Mouse (Mus musculus) cerebellum, postnatal 36 days (tissue): ENCODE data around the gene Ppp1r14b.

Source experiments
- DNase-seq, 2 experiments: peaks; one replicate each; pipeline ENCODE4 v3.0.0; 2021 to 2022; ENCODE audit warnings: mixed read lengths in 2 of 2

Ppp1r14b gene

DNA sequence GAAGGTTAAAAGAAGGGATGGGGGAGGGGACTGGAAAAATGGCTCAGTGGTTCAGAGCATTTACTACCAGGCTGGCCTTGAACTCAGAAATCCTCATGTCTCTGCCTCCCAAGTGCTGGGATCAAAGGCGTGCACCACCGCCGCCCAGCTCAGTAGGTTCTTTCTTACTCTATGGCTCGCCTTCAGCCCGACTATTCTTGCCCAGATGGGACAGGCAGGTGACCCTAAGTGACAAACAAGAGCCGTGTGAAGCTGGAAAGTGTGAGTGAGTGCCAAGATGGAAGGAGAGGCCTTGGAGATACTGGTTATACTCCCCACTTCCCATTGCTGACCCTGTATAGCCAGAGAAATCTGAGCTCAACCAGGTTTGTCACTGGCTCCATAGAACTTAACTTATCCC, 31.1 kb upstream of the Ppp1r14b start:
- DNase-seq, result no peak

DNA sequence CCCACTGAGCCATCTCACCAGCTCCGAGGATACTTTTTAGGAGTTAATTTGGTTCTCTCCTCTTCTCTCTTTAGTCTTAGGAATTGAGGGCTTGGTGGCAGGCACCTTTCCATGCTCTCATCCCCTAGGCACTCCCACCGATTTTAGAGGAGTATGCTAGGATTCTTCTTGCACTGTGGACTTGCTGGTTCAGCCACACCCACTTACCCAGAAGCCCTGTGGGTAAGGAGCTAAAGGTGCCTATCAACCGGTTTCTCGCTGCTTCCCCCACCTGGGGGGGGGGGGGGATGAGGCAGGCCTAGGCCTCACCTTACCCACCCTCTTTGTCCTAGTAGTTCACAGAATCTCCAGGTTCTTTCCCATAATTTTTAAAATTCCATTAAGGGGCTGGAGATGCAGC, 27.0 kb upstream of the Ppp1r14b start:
- DNase-seq, result no peak

DNA sequence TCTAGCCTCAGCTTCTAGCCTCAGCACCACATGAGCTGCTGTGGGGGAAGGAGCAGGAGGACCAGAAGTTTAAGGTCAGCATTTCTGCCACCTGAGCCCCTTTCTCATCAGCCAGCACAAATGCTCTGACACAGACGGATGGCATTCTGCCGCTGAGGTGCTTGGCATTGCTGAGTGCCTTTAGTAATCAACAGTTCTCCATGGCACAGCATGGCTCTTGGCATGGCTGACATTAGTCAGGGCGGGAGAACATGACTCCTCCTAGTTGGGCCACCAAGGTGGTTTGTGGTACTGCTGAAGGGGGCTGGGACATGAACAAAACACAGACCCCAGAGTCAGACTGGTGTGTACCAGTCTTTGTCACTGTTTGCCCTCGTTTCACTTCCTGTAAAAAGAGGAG, 26.6 kb upstream of the Ppp1r14b start:
- peak; percentile 80 to 84 for DNase-seq

DNA sequence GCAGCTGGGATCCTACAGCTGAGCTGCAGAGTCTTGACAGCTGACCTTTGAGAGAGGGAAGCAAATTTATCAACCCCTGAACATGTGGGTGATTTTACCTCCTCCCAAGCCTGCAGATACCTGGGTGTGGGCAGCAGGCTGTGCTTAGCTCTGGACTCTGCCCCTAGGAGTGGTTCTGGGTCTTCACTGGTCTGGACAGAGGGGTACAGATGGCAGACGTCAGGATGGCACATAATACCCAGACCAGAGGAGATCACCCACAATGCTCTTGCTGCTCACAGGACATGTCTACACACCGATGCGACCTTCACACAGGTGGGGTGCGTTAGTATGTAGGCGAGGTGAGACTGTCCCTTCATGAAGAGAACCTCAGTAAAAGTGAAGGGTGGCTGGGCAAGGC, 25.2 kb upstream of the Ppp1r14b start:
- no peak for DNase-seq

DNA sequence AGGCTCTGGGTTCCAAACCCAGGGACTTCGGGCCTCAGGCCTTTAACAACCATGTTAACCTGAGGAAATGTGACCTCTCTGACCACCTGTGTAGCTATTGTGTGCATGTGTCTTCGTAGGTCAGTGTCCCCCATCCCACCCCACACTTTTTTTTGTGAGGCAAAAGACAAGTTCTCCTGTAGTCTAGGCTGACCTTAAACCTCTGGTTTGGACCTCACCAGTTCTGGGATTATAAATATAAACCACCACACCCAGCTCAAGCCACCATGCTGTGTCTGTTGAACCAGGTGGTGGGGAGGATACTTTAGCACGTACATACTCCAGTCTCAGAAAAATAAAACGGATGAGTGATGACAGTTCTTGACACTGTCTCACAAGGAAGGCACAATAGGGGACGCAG, 24.8 kb upstream of the Ppp1r14b start:
- DNase-seq, result no peak

DNA sequence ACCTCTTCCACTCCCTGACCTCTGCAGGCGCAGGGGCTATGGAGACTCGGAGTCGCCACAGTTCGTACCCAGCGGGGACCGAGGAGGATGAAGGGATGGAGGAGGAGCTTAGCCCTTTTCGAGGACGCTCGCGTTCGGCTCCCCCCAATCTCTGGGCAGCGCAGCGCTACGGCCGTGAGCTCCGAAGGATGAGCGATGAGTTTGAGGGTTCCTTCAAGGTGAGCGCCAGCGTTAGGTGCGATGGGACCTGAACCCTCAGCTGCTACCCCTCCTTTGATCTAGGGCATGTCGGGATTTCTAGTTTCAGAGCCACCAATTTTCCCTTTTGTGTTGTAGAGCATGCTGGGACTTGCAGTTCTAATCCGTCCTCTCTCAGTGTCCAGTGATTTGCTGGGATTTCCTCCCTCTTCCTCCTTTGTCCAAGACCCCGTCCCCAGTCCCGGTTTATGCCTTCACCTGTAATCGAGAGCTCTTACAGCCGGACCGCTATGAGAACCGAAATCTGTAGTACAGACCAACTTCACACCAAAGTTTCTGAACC, 24.1 kb upstream of the Ppp1r14b start:
- DNase-seq, result peak; percentile 56 to 69

DNA sequence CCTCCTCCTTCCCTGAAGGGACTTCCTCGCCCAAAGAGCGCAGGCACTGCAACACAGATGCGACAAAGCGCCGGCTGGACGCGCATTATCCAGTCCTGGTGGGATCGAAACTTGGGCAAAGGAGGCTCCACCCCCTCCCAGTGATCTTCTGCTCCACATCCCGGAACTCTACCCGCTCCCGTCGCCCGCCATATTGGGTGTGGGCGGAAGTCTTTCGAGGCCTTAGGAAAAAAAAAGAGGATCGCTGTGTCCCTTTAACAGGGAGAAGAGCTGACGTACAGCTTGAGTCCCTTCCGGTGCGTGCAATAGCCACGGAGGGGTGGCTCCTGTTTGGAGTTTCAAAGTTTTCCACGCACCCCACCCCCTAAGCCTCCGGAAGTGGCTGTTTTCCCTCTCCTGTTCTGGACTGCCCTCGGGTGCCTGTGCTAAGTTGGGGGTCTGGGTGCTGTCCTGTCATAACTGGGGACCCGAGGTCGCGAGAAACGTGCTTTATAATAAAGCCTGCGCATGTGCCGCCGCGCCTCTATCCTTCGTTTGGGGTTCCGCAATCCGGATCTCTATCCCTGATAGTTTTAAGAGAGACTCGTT, 23.3 kb upstream of the Ppp1r14b start:
- DNase-seq, result peak; percentile 92 to 93

DNA sequence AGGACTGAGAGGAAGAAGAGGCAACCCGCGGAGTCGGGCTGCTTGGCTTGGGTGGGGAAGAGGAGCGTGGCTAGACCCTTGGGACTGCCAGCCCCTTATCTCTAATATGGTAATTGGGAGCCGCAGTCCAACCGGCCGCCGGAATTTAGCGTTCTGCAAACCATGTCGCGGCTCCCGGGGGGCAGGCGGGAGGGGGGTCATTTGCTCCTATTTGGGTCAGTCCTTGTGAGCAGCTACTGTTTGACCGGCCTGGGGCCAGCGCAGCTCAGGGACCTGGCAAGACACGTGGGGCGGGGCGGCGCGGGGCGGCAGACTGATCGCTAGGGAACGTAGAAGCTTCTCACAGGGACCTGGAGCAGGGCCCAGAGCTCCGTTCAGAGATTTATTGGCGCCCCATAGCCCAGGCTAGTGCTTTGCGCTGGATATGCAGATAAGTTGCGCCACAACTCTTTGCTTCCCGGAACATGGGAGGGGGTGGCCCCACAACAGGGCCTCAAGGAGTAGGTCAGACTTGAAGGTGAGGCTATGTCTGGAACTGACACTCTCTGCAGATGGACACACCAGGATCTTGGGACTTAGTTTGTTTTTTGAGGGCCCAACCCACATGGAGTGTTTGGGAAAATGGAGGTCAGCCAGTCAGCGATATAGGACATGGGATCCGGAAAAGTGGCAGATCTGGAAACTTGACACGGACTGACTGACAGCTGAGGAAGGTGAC, 22.6 kb upstream of the Ppp1r14b start:
- peak; percentile 69 to 79 for DNase-seq

DNA sequence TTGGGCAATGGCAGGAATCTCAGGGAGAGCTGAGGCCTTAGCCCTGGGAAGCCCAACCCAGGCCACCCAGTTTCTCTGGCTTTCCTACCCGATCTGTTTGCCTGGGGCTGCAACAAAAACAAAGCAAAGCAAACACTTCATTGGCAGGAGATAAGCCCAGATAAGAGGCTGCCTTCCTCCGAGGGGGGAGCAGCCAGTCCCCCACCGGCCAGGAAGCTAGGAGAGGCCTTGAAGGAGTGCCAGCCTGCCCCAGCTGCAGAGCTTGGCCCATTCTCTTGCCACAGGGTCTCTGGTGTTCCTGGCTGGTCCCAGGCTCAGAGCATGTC, 22.1 kb upstream of the Ppp1r14b start:
- DNase-seq, result peak in 1 of 2 experiments; percentile 22

DNA sequence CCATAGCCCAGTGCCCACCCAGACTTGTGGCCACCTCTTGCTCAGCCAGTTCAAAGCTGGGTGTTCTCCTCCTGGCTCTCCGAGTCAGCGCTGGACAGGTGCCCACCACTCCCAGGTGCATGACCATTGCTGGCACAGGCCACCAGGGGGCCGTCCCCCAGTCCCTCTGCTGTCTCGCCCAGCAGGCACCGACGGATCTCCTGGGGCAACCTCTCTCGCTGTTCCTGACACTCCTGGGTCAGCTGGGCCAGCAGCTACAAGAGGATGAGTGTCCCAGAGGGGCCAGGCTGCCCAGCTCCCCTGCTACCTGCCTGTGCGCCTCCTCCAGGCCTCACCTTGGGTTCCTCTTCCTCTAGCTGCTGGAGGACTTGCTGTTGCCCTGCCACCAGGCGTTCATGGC, 20.7 kb upstream of the Ppp1r14b start:
- peak in 1 of 2 experiments; percentile 47 for DNase-seq

DNA sequence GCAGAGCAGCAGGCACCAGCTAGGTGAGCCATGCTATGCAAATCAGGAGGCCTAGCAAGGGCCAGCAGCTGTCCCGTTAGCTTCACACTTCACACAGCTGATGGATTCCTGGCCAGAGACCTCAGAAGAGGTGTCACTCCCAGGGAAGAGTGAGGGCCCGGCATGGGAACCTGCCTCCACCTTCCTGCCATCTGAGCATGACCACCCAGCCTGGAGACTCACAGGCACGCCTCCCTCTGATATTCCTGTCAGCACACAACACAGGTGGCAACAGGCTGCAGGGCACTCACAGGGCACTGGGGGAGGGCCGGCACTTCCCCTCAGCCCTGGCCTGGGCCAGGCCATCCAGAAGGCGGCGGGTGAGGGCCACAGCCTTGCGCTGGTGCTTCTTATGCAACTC, 19.3 kb upstream of the Ppp1r14b start:
- no peak for DNase-seq

DNA sequence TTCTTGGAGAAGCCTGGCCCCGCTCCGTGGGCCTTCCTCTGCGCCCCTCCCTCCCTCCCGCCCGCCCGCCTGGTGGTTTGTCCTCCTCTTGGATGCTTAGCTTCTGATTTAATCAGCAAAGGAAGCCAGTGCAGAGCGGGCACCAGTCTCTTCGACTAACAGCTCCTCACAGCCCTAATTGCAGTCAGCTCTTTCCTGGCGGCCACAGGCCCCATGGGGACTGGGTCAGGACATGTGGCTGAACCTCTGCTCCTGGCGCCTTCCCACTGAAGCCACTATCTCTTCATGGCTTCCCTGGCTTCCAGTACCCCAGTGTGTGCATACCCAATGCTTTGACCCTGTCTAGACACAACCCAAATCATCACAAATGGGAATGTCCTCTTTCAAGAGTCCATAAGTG, 18.3 kb upstream of the Ppp1r14b start:
- DNase-seq, result no peak

DNA sequence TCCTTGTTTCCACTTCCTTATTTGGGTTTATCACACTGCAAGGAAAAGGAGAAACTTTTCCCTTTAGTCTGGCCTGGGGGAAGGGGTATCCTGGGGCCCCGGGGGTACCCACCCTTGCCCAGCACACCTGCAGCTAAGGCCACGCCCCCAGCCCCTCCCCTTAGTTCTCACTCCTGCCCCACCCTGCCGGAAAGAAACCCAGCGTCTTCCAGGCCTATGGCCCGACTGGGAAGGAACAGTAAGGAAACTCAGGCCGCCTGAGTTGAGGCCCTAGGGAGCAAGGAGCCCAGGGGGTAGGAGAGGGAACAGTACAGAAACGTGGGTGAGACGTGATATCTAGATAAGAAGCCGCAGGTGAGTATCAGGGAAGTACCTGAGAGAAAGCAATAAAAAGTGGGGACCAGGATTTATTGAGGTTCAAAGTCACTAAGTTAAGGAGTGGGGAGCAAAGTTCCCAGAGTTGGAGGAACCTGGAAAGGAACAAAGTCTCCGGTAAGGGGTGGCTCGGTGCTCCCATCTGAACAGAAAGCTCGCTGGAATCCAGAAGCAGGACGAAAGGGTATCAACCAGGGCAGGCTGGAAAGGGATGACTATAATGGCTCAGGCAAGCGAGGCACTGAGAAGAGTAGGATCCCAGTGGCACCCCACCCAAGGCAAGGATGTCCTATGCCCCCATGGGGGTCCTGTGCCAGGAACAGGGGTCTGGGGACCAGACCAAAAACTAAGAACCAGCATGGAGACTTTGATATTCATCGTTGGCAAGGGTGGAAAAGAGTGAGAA, 6.1 kb upstream of the Ppp1r14b start:
- DNase-seq, result no peak

DNA sequence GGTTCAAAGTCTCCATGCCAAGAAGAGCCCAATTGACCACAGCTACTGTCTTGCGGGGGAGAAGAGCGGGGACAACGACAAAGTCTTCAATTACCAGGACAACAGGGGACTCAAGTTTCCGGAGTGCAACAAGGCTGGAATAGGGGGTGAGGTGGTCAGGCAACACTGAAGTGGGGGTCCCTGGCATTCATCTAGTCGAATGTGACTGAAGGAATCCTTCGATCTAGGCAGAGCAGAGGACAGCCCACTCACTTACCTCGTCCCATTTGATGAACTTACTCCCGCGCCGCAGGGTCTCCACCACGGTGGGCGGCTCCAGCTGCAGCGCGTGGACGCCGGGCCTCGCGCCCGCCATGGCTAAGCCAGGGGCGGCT, 5.5 kb upstream of the Ppp1r14b start:
- DNase-seq, result no peak

DNA sequence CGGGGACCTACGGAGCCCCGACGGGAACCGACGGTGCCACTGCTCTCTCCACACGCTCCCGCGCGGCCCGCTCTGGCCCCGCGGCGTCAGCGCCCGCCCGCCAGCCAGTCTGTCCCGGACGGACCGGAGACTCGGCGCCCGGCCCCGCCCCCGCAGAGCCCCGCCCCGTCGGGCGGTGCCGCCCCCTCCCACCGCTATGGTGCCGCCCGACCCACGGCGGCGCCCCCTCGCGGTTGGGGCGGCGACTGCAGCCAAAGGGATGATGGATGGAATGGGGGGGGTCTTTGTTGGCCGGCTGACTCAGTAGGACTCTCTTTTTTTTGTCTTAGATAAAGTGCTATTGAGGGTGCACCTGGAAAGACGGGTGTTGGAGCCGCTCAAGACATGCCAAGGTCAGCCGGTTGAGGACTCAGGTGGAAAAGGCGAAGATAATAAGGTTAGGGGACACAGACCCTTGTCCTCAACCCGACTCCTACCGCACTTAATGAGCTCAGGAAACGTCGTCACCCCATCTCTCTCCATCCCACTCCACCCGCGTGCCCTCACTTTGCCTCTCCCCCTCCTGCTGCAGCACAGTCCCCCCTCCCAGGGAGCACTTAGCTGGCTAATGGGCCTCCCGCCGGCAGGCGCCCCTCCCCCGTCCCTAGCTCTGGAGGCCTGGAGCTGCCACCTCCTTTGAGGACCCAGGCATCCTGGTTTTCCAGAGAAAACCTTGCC, 4.9 kb upstream of the Ppp1r14b start:
- peak in 1 of 2 experiments; percentile 47 for DNase-seq

DNA sequence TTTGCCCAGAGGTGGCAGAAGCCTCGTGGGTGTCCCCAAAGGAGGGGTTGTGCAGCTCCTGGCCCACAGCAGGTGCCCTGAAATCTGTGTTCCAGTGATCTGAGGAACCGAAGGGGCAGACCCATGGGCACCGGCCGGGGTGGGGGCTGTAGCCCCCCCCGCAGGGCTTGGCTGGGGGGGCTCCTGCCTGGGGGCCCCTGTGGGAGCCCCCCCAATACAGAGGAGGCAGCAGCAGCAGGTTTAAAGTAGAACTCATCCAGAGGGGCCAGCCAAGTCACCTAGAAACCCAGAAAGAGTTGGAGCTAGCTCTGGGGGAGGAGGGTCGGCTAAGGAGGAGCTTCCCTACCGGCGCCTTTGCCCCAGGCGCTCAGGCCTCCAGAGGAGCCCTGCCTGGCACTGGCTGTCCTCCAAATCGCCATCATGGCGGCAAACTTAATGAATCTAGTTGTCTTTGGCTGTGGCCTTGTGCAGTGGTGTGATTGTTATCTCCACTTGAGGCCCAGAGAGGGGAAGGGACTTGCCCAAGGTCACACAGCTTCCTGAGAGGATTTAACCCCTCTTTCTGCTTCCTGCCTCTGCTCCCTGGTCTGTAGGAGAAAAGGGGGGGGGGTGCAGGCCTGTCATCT, 4.2 kb upstream of the Ppp1r14b start:
- no peak for DNase-seq

DNA sequence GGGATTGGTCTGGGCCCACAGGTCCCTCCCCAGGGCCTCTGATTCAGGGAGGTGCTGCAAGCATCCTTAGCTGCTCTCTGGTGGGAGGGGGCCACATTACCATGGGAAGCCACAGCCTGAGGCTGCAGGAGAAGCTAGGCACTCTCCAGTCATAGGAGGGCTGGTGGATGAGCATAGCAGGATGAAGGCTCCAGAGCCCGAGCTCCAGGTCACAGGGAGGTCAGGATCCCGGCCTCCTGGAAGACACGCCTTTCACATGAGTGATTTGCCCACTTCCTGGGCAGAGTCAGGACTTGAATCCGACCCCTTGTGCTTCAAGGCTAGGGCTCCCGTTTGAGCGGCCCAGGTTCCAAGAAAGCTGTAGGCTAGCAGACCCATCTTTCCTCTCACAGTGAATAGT, 3.1 kb upstream of the Ppp1r14b start:
- DNase-seq, result no peak

DNA sequence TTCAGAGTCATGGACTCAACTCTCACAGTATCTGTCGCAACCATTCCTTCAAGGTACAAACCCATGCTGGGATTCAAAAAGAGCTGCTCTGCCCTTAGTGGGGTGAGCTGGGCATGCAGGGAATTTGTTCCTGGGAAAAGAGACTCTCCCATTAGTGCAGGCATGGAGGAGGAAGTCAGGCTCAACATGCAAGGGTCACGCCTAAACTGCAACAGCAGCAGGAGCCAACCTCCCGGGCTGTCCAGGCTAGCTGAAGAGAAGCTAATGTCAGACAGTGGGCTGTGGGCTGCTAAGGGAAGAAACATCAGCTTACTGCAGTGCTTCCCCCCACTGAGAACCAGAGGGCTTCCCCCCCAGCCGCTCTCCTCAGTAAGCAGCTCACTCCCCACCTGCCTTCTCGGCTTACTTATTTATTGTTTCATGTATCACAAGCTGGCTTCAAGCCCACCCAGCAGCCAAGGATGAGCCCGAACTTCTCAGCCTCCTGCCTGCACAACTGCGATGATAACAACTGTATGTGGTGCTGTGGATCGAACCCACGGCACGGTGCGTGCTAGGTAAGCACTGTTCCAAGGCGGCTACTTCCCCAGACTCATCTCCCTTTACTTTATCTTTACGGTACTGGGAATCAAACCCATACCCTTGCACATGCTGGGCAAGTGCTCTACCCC, 2.4 kb upstream of the Ppp1r14b start:
- DNase-seq, result no peak

DNA sequence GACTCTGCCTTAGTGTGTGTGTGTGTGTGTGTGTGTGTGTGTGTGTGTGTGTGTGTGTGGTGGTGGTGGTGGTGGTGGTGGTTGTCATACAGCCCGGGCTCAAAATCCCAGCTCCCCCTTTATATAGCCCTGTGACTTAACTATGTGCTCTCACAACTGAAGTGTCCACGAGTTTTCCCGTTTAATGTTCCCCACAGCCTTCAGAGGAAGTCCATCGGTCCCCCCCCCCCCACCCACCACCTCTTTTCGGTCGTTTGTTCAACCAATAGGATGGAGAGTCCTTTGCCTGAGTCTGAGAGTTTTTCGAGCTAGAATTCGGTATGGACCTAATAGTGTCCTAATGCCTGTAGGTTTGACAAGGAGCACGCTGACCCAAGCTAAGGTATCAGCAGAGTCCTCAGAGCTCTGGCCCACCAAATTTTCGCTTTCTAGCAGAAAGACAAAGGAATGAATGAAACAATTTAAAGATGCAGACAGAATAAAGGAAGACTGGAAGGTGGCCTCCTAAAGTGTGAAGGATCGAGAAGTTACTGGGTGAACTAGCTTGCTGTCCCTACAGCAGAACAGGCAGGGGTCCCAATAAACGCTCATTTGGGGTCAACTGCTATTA, 1.1 kb upstream of the Ppp1r14b start:
- no peak for DNase-seq

DNA sequence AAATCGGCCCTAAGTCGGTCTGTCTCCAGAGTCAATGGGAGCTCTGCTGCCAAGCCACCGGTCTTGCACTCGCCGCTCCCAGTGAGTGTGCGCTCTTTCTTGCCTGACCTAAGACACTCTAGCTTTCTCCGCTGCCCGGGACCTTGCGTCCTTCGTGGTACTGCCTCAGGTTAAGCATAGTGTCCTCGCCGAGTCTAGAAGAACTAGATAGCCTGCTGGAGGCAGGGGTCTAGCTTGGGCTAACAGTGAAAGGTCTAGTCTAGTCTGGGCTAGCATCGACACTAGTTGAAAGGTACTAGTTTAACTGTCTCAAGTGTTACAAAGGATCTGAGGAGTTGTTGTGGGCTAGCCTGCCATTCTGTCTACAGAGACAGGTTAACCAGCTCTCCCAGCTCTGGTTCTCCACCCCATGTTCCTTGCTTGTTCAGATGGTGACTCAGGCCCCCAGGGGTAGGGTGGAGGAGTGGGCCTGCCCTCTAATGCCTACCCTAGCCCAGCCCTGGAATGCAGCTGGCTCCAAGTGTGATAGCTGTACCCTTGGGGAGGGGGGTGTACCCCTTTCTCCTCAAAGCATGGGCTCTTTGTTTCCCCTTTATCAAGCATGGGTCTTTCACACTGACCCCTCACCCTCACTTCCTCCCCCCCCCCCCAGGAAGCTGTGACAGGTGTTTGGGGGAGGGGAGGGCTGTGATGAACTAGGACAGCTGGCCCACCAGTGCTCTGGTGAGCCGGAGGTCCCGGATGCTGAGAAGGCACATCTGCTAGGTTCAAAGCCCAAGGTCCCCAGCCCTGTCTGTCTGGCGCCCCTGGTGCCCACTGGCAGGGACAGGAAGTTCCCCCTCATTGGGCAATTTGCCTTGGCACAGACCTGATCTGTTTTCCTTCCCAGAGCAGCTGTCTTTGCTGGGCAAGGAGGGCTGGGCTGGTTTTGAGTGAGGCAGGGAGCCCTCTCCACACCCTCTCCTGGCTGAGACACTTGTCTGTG, 1.1 kb downstream of the Ppp1r14b start, which contains the start of gene Plcb3:
Gene Plcb3, minus strand, starts transcription at position 934 of the 985 bp plus-strand sequence.
- DNase-seq, result no peak
